Mouse (Mus musculus) kidney, adult 18-20 months (tissue): ENCODE data around the gene Wdhd1.

Source experiments
- DNase-seq: peaks from one replicate; pipeline ENCODE4 v3.0.0; 2021

The Wdhd1 gene

GRCm38 (mm10) chr14:47218766-47219606 is 57.7 kb downstream of the Wdhd1 start:
- DNase-seq = no peak

- DNase-seq = no peak
Measured at GRCm38 (mm10) chr14:47216541-47216940, 60.1 kb downstream of the Wdhd1 start.

DNA sequence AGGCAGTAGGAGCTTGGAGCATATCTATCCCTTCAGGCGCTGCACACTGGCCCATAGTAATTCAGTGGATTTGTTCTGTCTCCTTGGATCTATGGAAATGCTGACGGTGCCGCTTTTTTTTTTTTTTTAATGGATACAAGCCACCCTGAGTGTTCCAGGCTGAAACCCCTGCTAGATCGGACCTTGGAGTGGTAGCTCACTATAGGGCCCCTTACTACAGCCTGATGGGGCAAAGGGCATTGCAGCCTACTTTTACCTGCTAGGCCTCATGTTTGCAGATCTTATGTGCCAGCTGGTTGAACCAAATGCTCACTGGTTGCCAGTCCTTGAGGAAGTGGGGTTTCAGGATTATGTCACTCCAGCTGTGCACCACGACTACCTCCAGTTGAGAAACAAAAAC is 62.3 kb downstream of the Wdhd1 start:
- DNase-seq = no peak

DNA sequence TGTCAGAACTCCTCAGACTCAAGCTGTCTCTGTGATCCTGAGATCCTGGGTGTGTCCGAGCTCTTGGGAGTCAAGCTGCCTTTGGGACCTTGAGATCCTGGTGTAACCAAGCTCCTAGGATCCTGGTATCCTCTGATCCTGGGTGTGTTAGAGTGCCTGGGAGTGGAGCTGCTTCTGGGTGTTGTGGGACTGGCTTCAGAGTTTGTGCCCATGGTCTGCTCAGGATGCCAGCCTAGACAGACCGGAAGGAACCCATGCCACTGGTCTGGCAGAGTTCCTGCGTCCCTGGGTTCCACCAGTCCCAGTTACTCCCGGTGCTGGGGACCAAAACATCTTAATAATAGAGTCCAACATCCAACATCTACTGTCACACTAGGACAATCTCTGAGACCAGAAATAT is 63.4 kb downstream of the Wdhd1 start:
- no peak for DNase-seq

GRCm38 (mm10) chr14:47209669-47210164 is 66.9 kb downstream of the Wdhd1 start:
- no peak for DNase-seq

DNA sequence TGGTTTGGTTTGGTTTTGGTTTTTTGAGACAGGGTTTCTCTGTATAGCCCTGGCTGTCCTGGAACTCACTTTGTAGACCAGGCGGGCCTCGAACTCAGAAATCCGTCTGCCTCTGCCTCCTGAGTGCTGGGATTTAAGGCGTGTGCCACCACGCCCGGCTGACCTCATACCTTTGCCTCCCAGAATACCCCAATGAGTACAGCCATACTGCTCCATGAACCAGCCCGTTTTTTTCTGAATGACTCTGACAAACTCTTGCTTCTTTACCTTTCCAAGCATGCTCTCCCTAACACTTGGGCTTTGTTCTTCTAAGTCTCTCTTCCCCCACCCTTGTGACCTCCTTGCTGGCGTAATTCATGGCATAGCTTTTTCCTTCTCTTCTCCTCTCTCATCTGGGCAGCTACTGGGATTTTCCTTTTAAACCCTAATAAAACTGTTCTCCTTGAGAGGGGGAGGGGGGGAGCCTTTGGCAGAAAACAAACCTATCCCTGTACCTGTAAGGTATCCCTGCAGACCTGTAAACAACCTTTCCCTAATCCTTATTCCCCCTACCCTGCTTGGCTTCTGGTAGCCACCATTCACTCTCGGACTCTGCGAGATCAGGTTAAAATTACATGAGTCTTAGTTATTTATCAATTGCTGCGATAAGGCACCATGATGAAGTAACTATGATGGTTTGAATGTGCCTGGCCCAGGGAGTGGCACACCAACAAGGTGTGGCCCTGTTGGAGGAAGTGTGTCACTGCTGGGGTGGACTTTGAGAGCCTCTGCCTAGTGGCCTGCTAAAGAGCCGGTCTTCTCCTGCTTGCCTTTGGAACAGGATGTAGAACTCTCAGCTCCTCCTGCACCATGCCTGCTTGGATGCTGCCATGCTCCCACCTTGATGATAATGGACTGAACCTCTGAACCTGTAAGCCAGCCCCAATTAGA is 67.8 kb downstream of the Wdhd1 start:
- no peak for DNase-seq

- DNase-seq = no peak
Measured at GRCm38 (mm10) chr14:47206601-47207000, 70.1 kb downstream of the Wdhd1 start.

GRCm38 (mm10) chr14:47205270-47205972 is 71.2 kb downstream of the Wdhd1 start:
- no peak for DNase-seq

DNA sequence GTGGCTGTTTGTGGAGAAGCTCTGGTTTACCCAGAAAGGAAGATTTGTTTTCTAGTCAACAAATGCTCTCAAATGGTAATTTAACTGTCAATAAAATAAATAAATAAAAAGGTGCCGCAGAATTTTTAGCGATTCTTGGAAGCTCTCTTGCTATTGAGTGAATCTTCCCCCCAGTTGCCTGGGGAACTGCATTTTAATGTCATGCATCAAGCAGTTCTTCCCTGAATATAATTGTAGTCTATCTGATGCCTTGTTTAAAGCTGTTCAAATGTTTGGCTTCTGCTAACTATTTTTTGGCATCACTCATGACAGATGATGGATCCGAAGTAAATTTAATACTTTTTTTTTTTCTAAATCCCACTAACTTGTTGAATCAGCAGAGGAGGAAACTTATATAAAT is 79.3 kb downstream of the Wdhd1 start:
- no peak for DNase-seq

- no peak for DNase-seq
Measured at GRCm38 (mm10) chr14:47196711-47197110, 79.9 kb downstream of the Wdhd1 start.

DNA sequence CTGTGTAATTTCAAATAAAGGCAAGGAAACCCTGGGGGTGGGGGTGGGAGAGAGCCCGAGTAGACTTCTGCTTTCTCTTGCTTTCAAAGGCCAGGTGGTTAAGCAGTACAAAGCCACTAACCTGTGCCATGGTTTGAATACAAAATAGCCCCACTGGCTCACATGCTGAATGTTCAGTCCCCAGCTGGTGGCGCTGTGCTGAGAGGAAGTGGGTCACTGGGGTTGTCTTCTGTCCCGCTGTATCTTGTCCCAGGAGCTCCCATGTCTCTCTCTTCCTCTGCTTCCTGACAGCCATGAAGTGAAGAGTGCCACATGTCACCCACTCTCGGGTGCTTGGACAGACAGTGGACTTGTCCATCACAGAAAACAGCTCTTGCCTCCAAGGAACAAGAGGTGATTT is 82.6 kb downstream of the Wdhd1 start:
- no peak for DNase-seq

- DNase-seq = no peak
Measured at GRCm38 (mm10) chr14:47193506-47193905, 83.2 kb downstream of the Wdhd1 start.

DNA sequence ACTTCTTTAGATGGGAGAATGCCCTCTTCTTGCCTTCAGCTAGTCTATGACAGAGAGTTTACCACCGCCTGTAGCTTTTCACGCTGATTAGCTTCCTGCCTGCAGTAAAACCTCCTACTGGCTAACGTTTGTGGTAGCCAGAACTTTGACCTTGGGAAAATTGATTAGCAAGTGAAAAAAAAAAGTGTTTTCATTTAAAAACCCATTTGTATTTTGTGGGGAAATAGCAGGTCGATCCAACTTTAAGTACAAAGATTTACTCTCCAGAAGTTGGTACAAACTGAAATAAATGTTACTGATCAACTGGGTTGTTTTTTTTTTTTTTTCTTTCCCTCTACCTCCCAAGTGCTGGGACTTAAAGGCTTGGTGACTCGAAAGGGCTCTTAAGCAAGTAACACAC is 84.8 kb downstream of the Wdhd1 start:
- DNase-seq = no peak
